Mouse (Mus musculus) heart, embryonic 13.5 days (tissue): ENCODE results near the gene 4930404H24Rik. TPM values are rescaled to one million over a fixed set of nuclear protein-coding genes. Genes with fewer than 3 reads are reported as not detected.
"Not testable (repeated sequence)": the region's sequence is repeated elsewhere in the genome, so short reads cannot be mapped to it uniquely, and the experiment has no call there.

Experiments used
- ATAC-seq: fragments of 200-750 bp; cut with Nextera tagmentation; 2 replicates; pipeline ENCODE4 v1.8.0; 2017; ENCODE audit warnings: moderate TSS enrichment; ENCODE audit not compliant: insufficient number of reproducible peaks, low FRiP score, low TSS enrichment; ENCODE audit errors: extremely low read depth
- H3K27ac ChIP-seq: fragments of 300-500 bp; sonication (generic); replicated peaks from 2 replicates; pipeline ENCODE4 v1.5.1; 2015; ENCODE audit warnings: moderate library complexity, mild to moderate bottlenecking, inconsistent platforms
- H3K27me3 ChIP-seq: fragments of 300-500 bp; sonication (generic); replicated peaks from 2 replicates; pipeline ENCODE4 v1.6.1; 2015; ENCODE audit warnings: mild to moderate bottlenecking, inconsistent platforms
- H3K36me3 ChIP-seq: fragments of 300-500 bp; sonication (generic); 2 replicates; pipeline ENCODE4 v1.6.1; 2015; ENCODE audit warnings: mild to moderate bottlenecking, inconsistent platforms
- H3K4me1 ChIP-seq: fragments of 300-500 bp; sonication (generic); 2 replicates; pipeline ENCODE4 v1.6.1; 2015; ENCODE audit warnings: inconsistent platforms
- H3K4me2 ChIP-seq: fragments of 300-500 bp; sonication (generic); 2 replicates; pipeline ENCODE4 v1.6.1; 2015; ENCODE audit warnings: inconsistent platforms, mild to moderate bottlenecking, moderate library complexity
- H3K4me3 ChIP-seq: fragments of 300-500 bp; sonication (generic); 2 replicates; pipeline ENCODE4 v1.5.1; 2015; ENCODE audit warnings: moderate library complexity, mild to moderate bottlenecking, inconsistent platforms
- H3K9ac ChIP-seq: fragments of 300-500 bp; sonication (generic); 2 replicates; pipeline ENCODE4 v1.6.1; 2015; ENCODE audit warnings: inconsistent platforms, mild to moderate bottlenecking, moderate library complexity
- H3K9me3 ChIP-seq: fragments of 300-500 bp; sonication (generic); 2 replicates; pipeline ENCODE4 v1.6.1; 2016; ENCODE audit warnings: inconsistent platforms
- WGBS: fragments of 180-500 bp; shearing (Covaris S2); methylation state at CpG from one replicate; pipeline ENCODE4 v1.1.7; 2015; ENCODE audit warnings: mixed read lengths; 5-methylcytosine and 5-hydroxymethylcytosine counted together
- polyA plus RNA-seq: library from polyadenylated mRNA; unstranded; fragments of >200 nt; fragmentation: Nextera tagmentation; extraction: Ambion mirVana; gene quantifications from 2 replicates; pipeline ENCODE4 v1.2.1, GENCODE M21; 2015

The 4930404H24Rik gene
- polyA plus RNA-seq, 1 experiment from 2014 or later: not detected

GRCm38 (mm10) chr2:153494293-153494811 is 1.8 kb downstream of the 4930404H24Rik start:
- H3K36me3 ChIP-seq: no peaks in the 10 kb centered on the region
- H3K4me2 ChIP-seq: peak overlapping the region; percentile 98
- WGBS: 3% methylated on average over 9 of the region's 9 CpGs
- peak overlapping the region; percentile 96 for H3K27ac ChIP-seq
- H3K27me3 ChIP-seq: peaks cover 8% of the 10 kb centered on the region; the same call in 1 of the 2 replicates
- peaks cover 71% of the 10 kb centered on the region for H3K4me1 ChIP-seq
- H3K4me3 ChIP-seq: peak overlapping the region; percentile 74
- peak overlapping the region; percentile 92 for H3K9ac ChIP-seq
- peak; percentile 33; the same call in 1 of the 2 replicates for ATAC-seq
- H3K9me3 ChIP-seq: no peaks in the 10 kb centered on the region

- not testable (repeated sequence) for H3K9me3 ChIP-seq, ATAC-seq, H3K36me3 ChIP-seq, H3K4me2 ChIP-seq, H3K4me3 ChIP-seq, H3K27me3 ChIP-seq
- H3K9ac ChIP-seq: 0 out of 2 replicates have a peak overlapping the region, but pooled peaks have one; percentile 10
- peaks cover 71% of the 10 kb centered on the region for H3K4me1 ChIP-seq
- 73% methylated on average over 4 of the region's 4 CpGs for whole genome bisulfite sequencing
- peak overlapping the region; percentile 96 for H3K27ac ChIP-seq
Observed at GRCm38 (mm10) chr2:153495391-153495790, 2.8 kb downstream of the 4930404H24Rik start.

- H3K9ac ChIP-seq: 0 out of 2 replicates have a peak overlapping the region, but pooled peaks have one; percentile 10
- H3K4me1 ChIP-seq: peaks cover 67% of the 10 kb centered on the region
- peaks cover 8% of the 10 kb centered on the region; the same call in 1 of the 2 replicates for H3K27me3 ChIP-seq
- peak overlapping the region; percentile 96 for H3K27ac ChIP-seq
- H3K4me3 ChIP-seq: no peak overlapping the region
- 56% methylated on average over 4 of the region's 4 CpGs for WGBS
- H3K9me3 ChIP-seq: no peaks in the 10 kb centered on the region
- ATAC-seq: no peak
- no peaks in the 10 kb centered on the region for H3K36me3 ChIP-seq
- H3K4me2 ChIP-seq: no peak overlapping the region
Observed at GRCm38 (mm10) chr2:153495818-153496217, 3.2 kb downstream of the 4930404H24Rik start.

- H3K27ac ChIP-seq: peak overlapping the region; percentile 96
Observed at GRCm38 (mm10) chr2:153496301-153496700, 3.7 kb downstream of the 4930404H24Rik start.

GRCm38 (mm10) chr2:153496898-153497297 is 4.3 kb downstream of the 4930404H24Rik start:
- H3K4me3 ChIP-seq: no peak overlapping the region
- H3K27ac ChIP-seq: peak overlapping the region; percentile 96; the same call in 1 of the 2 replicates
- no peak overlapping the region for H3K4me2 ChIP-seq
- no peaks in the 10 kb centered on the region for H3K36me3 ChIP-seq
- H3K9me3 ChIP-seq: 0 out of 2 replicates have a peak, but pooled peaks cover 4% of the 10 kb centered on the region
- H3K9ac ChIP-seq: peak overlapping the region; percentile 63
- H3K4me1 ChIP-seq: peaks cover 56% of the 10 kb centered on the region
- no peak for ATAC-seq
- peaks cover 2% of the 10 kb centered on the region; the same call in 1 of the 2 replicates for H3K27me3 ChIP-seq
- 56% methylated on average over 13 of the region's 13 CpGs for WGBS

More at GRCm38 (mm10) chr2:153496301-153496700, 3.7 kb downstream of the 4930404H24Rik start:
- peaks cover 62% of the 10 kb centered on the region for H3K4me1 ChIP-seq
- WGBS: 75% methylated on average over 6 of the region's 6 CpGs
- no peak for ATAC-seq
- H3K4me2 ChIP-seq: no peak overlapping the region
- H3K9ac ChIP-seq: 0 out of 2 replicates have a peak overlapping the region, but pooled peaks have one; percentile 10
- peaks cover 7% of the 10 kb centered on the region; the same call in 1 of the 2 replicates for H3K27me3 ChIP-seq
- no peaks in the 10 kb centered on the region for H3K9me3 ChIP-seq
- H3K4me3 ChIP-seq: no peak overlapping the region
- H3K36me3 ChIP-seq: no peaks in the 10 kb centered on the region

GRCm38 (mm10) chr2:153499154-153499553 is 6.6 kb downstream of the 4930404H24Rik start:
- Histone ChIP-seq H3K4me2 (no peak overlapping the region), H3K9ac (no peak overlapping the region), H3K9me3 (0 out of 2 replicates have a peak, but pooled peaks cover 4% of the 10 kb centered on the region), H3K4me3 (no peak overlapping the region), H3K27me3 (no peaks in the 10 kb centered on the region), H3K36me3 (no peaks in the 10 kb centered on the region), H3K4me1 (peaks cover 39% of the 10 kb centered on the region), H3K27ac (no peak overlapping the region)
- 49% methylated on average over 4 of the region's 4 CpGs for WGBS
- no peak for ATAC-seq

GRCm38 (mm10) chr2:153506385-153506784 is 13.8 kb downstream of the 4930404H24Rik start:
- no peak for ATAC-seq
- Histone ChIP-seq H3K4me2 (no peak overlapping the region), H3K36me3 (no peaks in the 10 kb centered on the region), H3K9me3 (0 out of 2 replicates have a peak, but pooled peaks cover 4% of the 10 kb centered on the region), H3K4me3 (no peak overlapping the region), H3K4me1 (peaks cover 27% of the 10 kb centered on the region), H3K27me3 (no peaks in the 10 kb centered on the region), H3K9ac (no peak overlapping the region), H3K27ac (no peak overlapping the region)
- WGBS: 75% methylated on average over 5 of the region's 5 CpGs

GRCm38 (mm10) chr2:153507969-153508368 is 15.4 kb downstream of the 4930404H24Rik start:
- 98% methylated on average over 2 of the region's 2 CpGs for WGBS
- no peaks in the 10 kb centered on the region for H3K36me3 ChIP-seq
- ATAC-seq: no peak
- H3K9ac ChIP-seq: no peak overlapping the region
- H3K4me3 ChIP-seq: no peak overlapping the region
- H3K4me1 ChIP-seq: peaks cover 42% of the 10 kb centered on the region
- H3K4me2 ChIP-seq: no peak overlapping the region
- no peak overlapping the region for H3K27ac ChIP-seq
- no peaks in the 10 kb centered on the region for H3K27me3 ChIP-seq
- H3K9me3 ChIP-seq: no peaks in the 10 kb centered on the region

GRCm38 (mm10) chr2:153508405-153508804 is 15.8 kb downstream of the 4930404H24Rik start:
- Histone ChIP-seq H3K4me3 (no peak overlapping the region), H3K9ac (no peak overlapping the region), H3K9me3 (no peaks in the 10 kb centered on the region), H3K36me3 (no peaks in the 10 kb centered on the region), H3K4me1 (peaks cover 44% of the 10 kb centered on the region), H3K27ac (peak overlapping the region; percentile 59; the same call in 1 of the 2 replicates), H3K4me2 (no peak overlapping the region), H3K27me3 (no peaks in the 10 kb centered on the region)
- WGBS: 62% methylated on average over 3 of the region's 3 CpGs
- no peak for ATAC-seq

- no peak for ATAC-seq
- H3K4me3 ChIP-seq: no peak overlapping the region
Observed at GRCm38 (mm10) chr2:153509211-153510029, 16.8 kb downstream of the 4930404H24Rik start.

GRCm38 (mm10) chr2:153510136-153510535 is 17.5 kb downstream of the 4930404H24Rik start:
- H3K27ac ChIP-seq: no peak overlapping the region
- H3K9me3 ChIP-seq: no peaks in the 10 kb centered on the region
- no peak overlapping the region for H3K4me3 ChIP-seq
- 83% methylated on average over 8 of the region's 8 CpGs for WGBS
- H3K4me2 ChIP-seq: no peak overlapping the region
- peak overlapping the region; percentile 2; the same call in 1 of the 2 replicates for H3K9ac ChIP-seq
- no peak for ATAC-seq
- peaks cover 48% of the 10 kb centered on the region for H3K4me1 ChIP-seq
- no peaks in the 10 kb centered on the region for H3K36me3 ChIP-seq
- H3K27me3 ChIP-seq: no peaks in the 10 kb centered on the region

More at GRCm38 (mm10) chr2:153509211-153510029, 16.8 kb downstream of the 4930404H24Rik start:
- H3K4me1 ChIP-seq: peaks cover 44% of the 10 kb centered on the region
- no peaks in the 10 kb centered on the region for H3K36me3 ChIP-seq
- no peaks in the 10 kb centered on the region for H3K27me3 ChIP-seq
- no peaks in the 10 kb centered on the region for H3K9me3 ChIP-seq
- peak overlapping the region; percentile 54 for H3K9ac ChIP-seq
- peak overlapping the region; percentile 34 for H3K4me2 ChIP-seq
- H3K27ac ChIP-seq: peak overlapping the region; percentile 59
- 18% methylated on average over 18 of the region's 18 CpGs for WGBS
